Mouse (Mus musculus): ENCODE measurements around the gene Gabarapl2.

Gabarapl2 gene

GRCm38 (mm10) chr8:111967246-111967870, 26.9 kb downstream of the Gabarapl2 start:
- no peak for DNase-seq (ENCODE audit: low spot score in 2 of 2)

- DNase-seq (ENCODE audit: low spot score in 2 of 2) = no peak
Observed at GRCm38 (mm10) chr8:111968541-111968940, 28.0 kb downstream of the Gabarapl2 start.

GRCm38 (mm10) chr8:111968991-111969390, 28.5 kb downstream of the Gabarapl2 start:
- DNase-seq (ENCODE audit: low spot score in 2 of 2) = no peak

- DNase-seq (ENCODE audit: low spot score in 2 of 2) = no peak
Observed at GRCm38 (mm10) chr8:111974138-111974537, 33.6 kb downstream of the Gabarapl2 start.

GRCm38 (mm10) chr8:111975706-111976105, 35.2 kb downstream of the Gabarapl2 start:
- no peak for DNase-seq (ENCODE audit: low spot score in 2 of 2)

- DNase-seq (ENCODE audit: low spot score in 2 of 2) = no peak
Observed at GRCm38 (mm10) chr8:111976326-111976725, 35.8 kb downstream of the Gabarapl2 start.

GRCm38 (mm10) chr8:111978147-111978546, 37.6 kb downstream of the Gabarapl2 start:
- DNase-seq (ENCODE audit: low spot score in 2 of 2) = no peak

GRCm38 (mm10) chr8:111982116-111982515, 41.6 kb downstream of the Gabarapl2 start:
- peak in 1 of 2 experiments; percentile 35 for DNase-seq (ENCODE audit: low spot score in 2 of 2)

GRCm38 (mm10) chr8:111984511-111984910, 44.0 kb downstream of the Gabarapl2 start:
- no peak for DNase-seq (ENCODE audit: low spot score in 2 of 2)

- DNase-seq (ENCODE audit: low spot score in 2 of 2) = peak; percentile 79 to 90
Observed at GRCm38 (mm10) chr8:111989911-111990310, 49.4 kb downstream of the Gabarapl2 start.

- DNase-seq (ENCODE audit: low spot score in 2 of 2) = no peak
Observed at GRCm38 (mm10) chr8:111991278-111991677, 50.8 kb downstream of the Gabarapl2 start.

GRCm38 (mm10) chr8:111992013-111992702, 51.7 kb downstream of the Gabarapl2 start, which contains the start of gene Adat1:
Adat1 (minus strand) TSS chr8:111992302.
- DNase-seq (ENCODE audit: low spot score in 2 of 2) = peak; percentile 63 to 92

- no peak for DNase-seq (ENCODE audit: low spot score in 2 of 2)
Observed at GRCm38 (mm10) chr8:111992703-111993039, 52.2 kb downstream of the Gabarapl2 start.
